Mouse (Mus musculus): ENCODE measurements around the gene Stx8. TPM values are rescaled to one million over a fixed set of nuclear protein-coding genes. Genes with fewer than 3 reads are reported as not detected.

The Stx8 gene
- polyA plus RNA-seq, 1 experiment from 2014 or later, result 59.2 TPM

- no peaks in the 10 kb centered on the region for H3K36me3 ChIP-seq
- no peak overlapping the region for H3K4me2 ChIP-seq (replicated peaks)
- H3K27ac ChIP-seq, result no peak overlapping the region
- WGBS, result 31% methylated on average over 4 of the region's 4 CpGs
- H3K9me3 ChIP-seq, result no peaks in the 10 kb centered on the region
- no peak overlapping the region for H3K9ac ChIP-seq
- H3K4me3 ChIP-seq, result no peak overlapping the region
- no peak for ATAC-seq (ENCODE audit: insufficient number of reproducible peaks, insufficient read depth, low FRiP score, low TSS enrichment)
- H3K27me3 ChIP-seq, result no peaks in the 10 kb centered on the region
- H3K4me1 ChIP-seq, result peaks cover 16% of the 10 kb centered on the region
Observed at GRCm38 (mm10) chr11:68220733-68221132, 254.7 kb downstream of the Stx8 start.

- Histone ChIP-seq H3K27ac (no peak overlapping the region), H3K4me2 (replicated peaks) (no peak overlapping the region), H3K4me3 (no peak overlapping the region), H3K9me3 (no peaks in the 10 kb centered on the region), H3K36me3 (no peaks in the 10 kb centered on the region), H3K4me1 (peaks cover 7% of the 10 kb centered on the region), H3K27me3 (no peaks in the 10 kb centered on the region), H3K9ac (no peak overlapping the region)
- no peak for ATAC-seq (ENCODE audit: insufficient number of reproducible peaks, insufficient read depth, low FRiP score, low TSS enrichment)
- 84% methylated on average over 7 of the region's 7 CpGs for WGBS
Observed at GRCm38 (mm10) chr11:68222209-68222608, 256.2 kb downstream of the Stx8 start.

GRCm38 (mm10) chr11:68223143-68223542, 257.1 kb downstream of the Stx8 start:
- no peaks in the 10 kb centered on the region for H3K9me3 ChIP-seq
- WGBS, result 63% methylated on average over 13 of the region's 13 CpGs
- H3K4me1 ChIP-seq, result peaks cover 7% of the 10 kb centered on the region
- no peak for ATAC-seq (ENCODE audit: insufficient number of reproducible peaks, insufficient read depth, low FRiP score, low TSS enrichment)
- no peak overlapping the region for H3K27ac ChIP-seq
- no peaks in the 10 kb centered on the region for H3K36me3 ChIP-seq
- H3K9ac ChIP-seq, result no peak overlapping the region
- H3K27me3 ChIP-seq, result no peaks in the 10 kb centered on the region
- no peak overlapping the region for H3K4me3 ChIP-seq
- no peak overlapping the region for H3K4me2 ChIP-seq (replicated peaks)

- H3K4me1 ChIP-seq, result peaks cover 15% of the 10 kb centered on the region; the same call in 1 of the 2 replicates
- H3K27me3 ChIP-seq, result no peaks in the 10 kb centered on the region
- no peak for ATAC-seq (ENCODE audit: insufficient number of reproducible peaks, insufficient read depth, low FRiP score, low TSS enrichment)
- H3K4me3 ChIP-seq, result no peak overlapping the region
- 54% methylated on average over 5 of the region's 5 CpGs for WGBS
- no peak overlapping the region for H3K27ac ChIP-seq
- H3K4me2 ChIP-seq (replicated peaks), result no peak overlapping the region
- H3K9me3 ChIP-seq, result no peaks in the 10 kb centered on the region
- H3K36me3 ChIP-seq, result no peaks in the 10 kb centered on the region
- H3K9ac ChIP-seq, result no peak overlapping the region
Observed at GRCm38 (mm10) chr11:68226654-68227057, 260.7 kb downstream of the Stx8 start.

- Histone ChIP-seq H3K9me3 (no peaks in the 10 kb centered on the region), H3K4me3 (no peak overlapping the region), H3K27ac (no peak overlapping the region), H3K27me3 (no peaks in the 10 kb centered on the region), H3K36me3 (no peaks in the 10 kb centered on the region), H3K4me1 (peaks cover 15% of the 10 kb centered on the region; the same call in 1 of the 2 replicates), H3K9ac (no peak overlapping the region), H3K4me2 (replicated peaks) (no peak overlapping the region)
- ATAC-seq (ENCODE audit: insufficient number of reproducible peaks, insufficient read depth, low FRiP score, low TSS enrichment), result no peak
- 94% methylated on average over 6 of the region's 6 CpGs for WGBS
Observed at GRCm38 (mm10) chr11:68227837-68228236, 261.8 kb downstream of the Stx8 start.

- peak overlapping the region; percentile 83 for H3K27ac ChIP-seq
- no peaks in the 10 kb centered on the region for H3K27me3 ChIP-seq
- ATAC-seq (ENCODE audit: insufficient number of reproducible peaks, insufficient read depth, low FRiP score, low TSS enrichment), result no peak
- no peak overlapping the region for H3K4me3 ChIP-seq
- H3K9me3 ChIP-seq, result 0 out of 2 replicates have a peak, but pooled peaks cover 3% of the 10 kb centered on the region
- H3K4me2 ChIP-seq (replicated peaks), result no peak overlapping the region
- H3K9ac ChIP-seq, result no peak overlapping the region
- 30% methylated on average over 18 of the region's 18 CpGs for WGBS
- no peaks in the 10 kb centered on the region for H3K36me3 ChIP-seq
- H3K4me1 ChIP-seq, result peaks cover 15% of the 10 kb centered on the region; the same call in 1 of the 2 replicates
Observed at GRCm38 (mm10) chr11:68228941-68229665, 263.1 kb downstream of the Stx8 start.

GRCm38 (mm10) chr11:68231558-68231957, 265.6 kb downstream of the Stx8 start:
- Histone ChIP-seq H3K4me2 (replicated peaks) (no peak overlapping the region), H3K36me3 (no peaks in the 10 kb centered on the region), H3K4me1 (peaks cover 15% of the 10 kb centered on the region; the same call in 1 of the 2 replicates), H3K9ac (no peak overlapping the region), H3K27me3 (no peaks in the 10 kb centered on the region), H3K4me3 (no peak overlapping the region), H3K9me3 (0 out of 2 replicates have a peak, but pooled peaks cover 3% of the 10 kb centered on the region), H3K27ac (no peak overlapping the region)
- WGBS, result 92% methylated on average over 5 of the region's 5 CpGs
- ATAC-seq (ENCODE audit: insufficient number of reproducible peaks, insufficient read depth, low FRiP score, low TSS enrichment), result no peak

GRCm38 (mm10) chr11:68233469-68233965, 267.5 kb downstream of the Stx8 start:
- no peaks in the 10 kb centered on the region for H3K36me3 ChIP-seq

GRCm38 (mm10) chr11:68239756-68240155, 273.8 kb downstream of the Stx8 start:
- no peak for ATAC-seq (ENCODE audit: insufficient number of reproducible peaks, insufficient read depth, low FRiP score, low TSS enrichment)
- Histone ChIP-seq H3K9ac (no peak overlapping the region), H3K9me3 (no peaks in the 10 kb centered on the region), H3K4me3 (no peak overlapping the region), H3K36me3 (no peaks in the 10 kb centered on the region), H3K27ac (no peak overlapping the region), H3K27me3 (no peaks in the 10 kb centered on the region), H3K4me2 (replicated peaks) (no peak overlapping the region), H3K4me1 (0 out of 2 replicates have a peak, but pooled peaks cover 4% of the 10 kb centered on the region)
- 36% methylated on average over 5 of the region's 5 CpGs for WGBS

More at GRCm38 (mm10) chr11:68233469-68233965, 267.5 kb downstream of the Stx8 start:
- H3K4me3 ChIP-seq, result no peak overlapping the region
- H3K4me1 ChIP-seq, result peaks cover 12% of the 10 kb centered on the region; the same call in 1 of the 2 replicates
- 89% methylated on average over 9 of the region's 9 CpGs for WGBS
- H3K9me3 ChIP-seq, result 0 out of 2 replicates have a peak, but pooled peaks cover 3% of the 10 kb centered on the region
- H3K27me3 ChIP-seq, result no peaks in the 10 kb centered on the region
- ATAC-seq (ENCODE audit: insufficient number of reproducible peaks, insufficient read depth, low FRiP score, low TSS enrichment), result no peak
- H3K27ac ChIP-seq, result no peak overlapping the region; the same call in 1 of the 2 replicates
- no peak overlapping the region for H3K4me2 ChIP-seq (replicated peaks)
- H3K9ac ChIP-seq, result no peak overlapping the region

GRCm38 (mm10) chr11:68244254-68244991, 278.4 kb downstream of the Stx8 start:
- Histone ChIP-seq H3K9ac (no peak overlapping the region), H3K36me3 (no peaks in the 10 kb centered on the region), H3K4me1 (0 out of 2 replicates have a peak, but pooled peaks cover 4% of the 10 kb centered on the region), H3K27me3 (no peaks in the 10 kb centered on the region), H3K4me2 (replicated peaks) (no peak overlapping the region), H3K4me3 (no peak overlapping the region), H3K27ac (0 out of 2 replicates have a peak overlapping the region, but pooled peaks have one; percentile 36), H3K9me3 (no peaks in the 10 kb centered on the region)
- ATAC-seq (ENCODE audit: insufficient number of reproducible peaks, insufficient read depth, low FRiP score, low TSS enrichment), result no peak
- 67% methylated on average over 16 of the region's 16 CpGs for WGBS

GRCm38 (mm10) chr11:68244992-68245261, 278.9 kb downstream of the Stx8 start:
- 0 out of 2 replicates have a peak, but pooled peaks cover under 1% of the 10 kb centered on the region for H3K4me1 ChIP-seq
- H3K4me2 ChIP-seq (replicated peaks), result no peak overlapping the region
- WGBS, result 85% methylated on average over 5 of the region's 5 CpGs
- H3K27ac ChIP-seq, result no peak overlapping the region
- no peaks in the 10 kb centered on the region for H3K9me3 ChIP-seq
- H3K4me3 ChIP-seq, result no peak overlapping the region
- no peak for ATAC-seq (ENCODE audit: insufficient number of reproducible peaks, insufficient read depth, low FRiP score, low TSS enrichment)
- H3K9ac ChIP-seq, result no peak overlapping the region
- H3K27me3 ChIP-seq, result no peaks in the 10 kb centered on the region
- no peaks in the 10 kb centered on the region for H3K36me3 ChIP-seq

GRCm38 (mm10) chr11:68247897-68248296, 281.9 kb downstream of the Stx8 start:
- no peak for ATAC-seq (ENCODE audit: insufficient number of reproducible peaks, insufficient read depth, low FRiP score, low TSS enrichment)
- H3K36me3 ChIP-seq, result no peaks in the 10 kb centered on the region
- H3K9me3 ChIP-seq, result no peaks in the 10 kb centered on the region
- H3K4me2 ChIP-seq (replicated peaks), result no peak overlapping the region
- 37% methylated on average over 6 of the region's 6 CpGs for WGBS
- H3K27ac ChIP-seq, result no peak overlapping the region
- no peak overlapping the region for H3K9ac ChIP-seq
- H3K27me3 ChIP-seq, result no peaks in the 10 kb centered on the region
- no peaks in the 10 kb centered on the region for H3K4me1 ChIP-seq
- H3K4me3 ChIP-seq, result no peak overlapping the region
